Mouse (Mus musculus) hindlimb bud, embryonic 11.5 days (tissue): ENCODE measurements around the gene Nol12.

Experiments
- DNase-seq: peaks from one replicate; pipeline ENCODE4 v3.0.0-alpha.2; 2012; ENCODE audit warnings: low read depth, low spot score; ENCODE audit errors: extremely low spot score

Gene Nol12

DNA sequence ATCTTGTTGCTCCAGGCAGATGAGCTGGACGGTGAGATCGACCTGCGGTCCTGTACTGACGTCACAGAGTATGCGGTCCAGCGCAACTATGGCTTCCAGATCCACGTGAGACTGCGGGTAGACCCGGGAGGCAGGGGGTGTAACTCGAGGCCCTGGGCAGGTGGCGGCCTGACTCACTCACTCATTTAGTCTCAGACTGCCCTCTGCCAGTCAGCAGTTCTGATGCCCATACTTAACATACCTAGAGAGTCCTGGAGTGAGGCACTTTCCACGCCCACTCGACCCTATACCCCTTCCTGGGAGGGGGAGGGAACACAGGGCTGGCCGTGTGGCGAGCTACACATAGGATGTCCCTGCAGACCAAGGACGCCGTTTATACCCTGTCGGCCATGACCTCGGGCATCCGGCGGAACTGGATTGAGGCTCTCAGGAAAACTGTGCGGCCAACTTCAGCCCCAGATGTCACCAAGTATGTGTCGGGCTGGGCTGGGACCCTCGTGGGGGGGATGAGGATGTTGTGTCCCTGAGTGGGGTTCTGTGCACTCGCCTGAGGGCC is 56.3 kb downstream of the Nol12 start:
- no peak for DNase-seq

DNA sequence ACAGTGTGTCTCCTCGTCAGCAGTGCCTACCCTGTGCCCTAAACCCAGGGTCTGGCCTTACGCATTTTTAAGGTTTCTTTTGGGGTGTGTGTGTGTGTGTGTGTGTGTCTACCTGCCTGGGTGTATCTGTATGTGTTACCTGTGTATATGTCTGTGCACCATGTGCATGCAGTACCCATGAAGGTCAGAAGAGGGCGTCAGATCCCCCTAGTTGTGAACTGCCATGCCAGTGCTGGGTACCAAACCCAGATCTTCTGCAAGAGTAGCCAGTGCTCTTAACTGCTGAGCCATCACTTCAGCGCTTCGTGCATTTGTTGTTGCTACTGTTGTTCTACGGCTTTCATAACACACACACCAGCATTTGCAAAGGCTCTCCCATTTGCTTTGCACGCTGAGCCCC is 57.5 kb downstream of the Nol12 start:
- no peak for DNase-seq

DNA sequence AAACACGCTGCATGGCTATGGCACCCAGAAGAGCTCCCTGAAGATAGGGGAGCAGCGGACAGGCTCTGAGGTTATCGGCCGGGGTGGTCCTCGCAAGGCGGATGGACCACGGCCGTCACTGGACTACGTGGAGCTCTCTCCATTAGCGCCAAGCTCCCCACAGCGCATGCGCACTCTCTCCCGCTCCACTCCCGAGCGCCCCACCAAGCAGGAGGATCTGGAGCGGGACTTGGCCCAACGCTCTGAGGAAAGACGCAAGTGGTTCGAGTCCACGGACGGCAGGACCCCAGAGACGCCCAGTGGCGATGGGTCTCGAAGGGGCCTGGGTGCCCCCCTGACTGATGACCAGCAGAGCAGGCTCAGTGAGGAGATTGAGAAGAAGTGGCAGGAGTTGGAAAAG is 58.2 kb downstream of the Nol12 start:
- DNase-seq, result no peak
